Mouse (Mus musculus): ENCODE data around the gene 4930564D02Rik.

GRCm38 (mm10) chr3:105094448-105094847 is 27.8 kb downstream of the 4930564D02Rik start:
- no peak for TF ChIP-seq MAX (IDR thresholded peaks at IDR 0.05)
- no peak for TF ChIP-seq CTCF (IDR thresholded peaks at IDR 0.05; ENCODE audit: control insufficient read depth, insufficient read depth, insufficient read length)
- TF ChIP-seq MYOG (IDR thresholded peaks at IDR 0.05; ENCODE audit: control insufficient read depth, extremely low read depth, insufficient read length), result no peak
- no peak for TF ChIP-seq USF1 (IDR thresholded peaks at IDR 0.05; ENCODE audit: low read depth)
- no peak for TF ChIP-seq FOSL1 (IDR thresholded peaks at IDR 0.05; ENCODE audit: insufficient read depth, low read length, poor library complexity, severe bottlenecking)

Data from C2C12 (cell line).